Mouse (Mus musculus) liver, postnatal 0 days (tissue): ENCODE results near the gene Usp45.

Experiments
- CTCF ChIP-seq: sonication (generic); IDR thresholded peaks from 2 replicates; pipeline ENCODE4 v1.5.1; 2016; ENCODE audit warnings: antibody characterized with exemption, low read depth
- EP300 ChIP-seq: IDR thresholded peaks from 2 replicates; pipeline ENCODE4 v1.6.1; 2016; ENCODE audit warnings: antibody characterized with exemption, low read depth, mild to moderate bottlenecking

DNA sequence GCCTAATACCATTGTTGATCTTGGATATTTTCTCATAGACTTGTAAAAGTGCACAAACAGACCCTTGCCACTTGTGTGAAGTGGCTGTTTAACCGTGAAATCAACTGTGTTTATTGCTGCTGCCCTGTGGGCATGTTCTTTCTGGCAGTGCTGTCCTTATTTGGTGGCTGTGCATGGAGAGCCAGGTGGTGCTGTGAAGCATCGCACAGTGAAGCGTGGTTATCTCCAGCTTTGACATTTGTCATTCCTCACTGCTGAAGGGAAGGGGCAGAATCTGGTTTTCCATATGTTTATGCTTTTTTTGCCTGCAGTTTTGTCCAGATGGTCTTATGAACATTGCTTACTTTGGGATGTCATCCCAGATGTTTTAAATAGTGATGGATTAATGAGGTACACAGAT is 26.7 kb downstream of the Usp45 start:
- no peak for TF ChIP-seq CTCF
- no peak for TF ChIP-seq EP300
